Mouse (Mus musculus): ENCODE measurements at regions not wholly inside any gene's neighbourhood (a gene's known extent, or its start where the extent isn't known, plus 50 kb on each side); places are given as distances from the start of the nearest gene placed in this dataset.
"Not testable (repeated sequence)": the region's sequence is repeated elsewhere in the genome, so short reads cannot be mapped to it uniquely, and the experiment has no call there.

GRCm38 (mm10) chr8:35123196-35123621 is 642.4 kb upstream of the Gm19410 start:
- DNase-seq (ENCODE audit: low spot score in 2 of 2), result peak; percentile 68 to 74

DNA sequence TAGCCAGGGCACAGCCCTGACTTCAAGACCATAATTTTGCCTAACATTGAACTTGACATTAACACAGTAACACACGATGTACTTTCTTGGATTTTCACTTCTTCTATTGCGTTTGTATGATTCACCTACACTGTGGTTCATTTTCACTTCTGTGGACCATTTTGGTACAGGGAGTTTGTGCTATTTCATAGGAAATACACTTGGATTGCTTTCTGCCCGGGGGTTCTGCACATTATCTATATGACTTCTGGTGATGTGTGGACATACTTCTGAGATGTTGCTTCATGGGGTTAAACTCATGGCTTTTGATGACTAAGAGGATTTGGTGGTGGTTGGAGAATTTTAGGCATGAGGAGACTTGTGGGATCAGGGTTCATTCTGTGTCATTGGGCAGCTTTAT is 640.4 kb upstream of the Gm19410 start:
- no peak for DNase-seq (ENCODE audit: low spot score in 2 of 2)

DNA sequence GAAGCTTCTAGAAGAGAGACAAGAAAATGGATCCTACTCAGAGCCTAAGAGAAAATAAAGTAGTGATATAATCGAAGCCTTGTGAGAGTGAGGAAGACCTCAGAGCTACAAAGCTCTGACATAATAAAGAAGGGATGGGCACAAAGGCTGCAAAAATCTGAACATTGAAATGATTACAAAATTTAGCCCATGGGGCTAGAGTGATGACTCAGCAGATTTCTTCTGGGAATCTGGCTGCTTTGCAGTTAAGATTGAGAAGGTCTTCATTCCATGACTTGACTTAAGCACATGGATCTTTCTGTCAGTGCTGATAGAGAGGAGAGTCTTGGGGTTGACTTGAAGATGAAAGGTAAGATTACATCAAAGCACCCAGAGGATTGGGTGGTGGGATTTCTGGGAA is 633.3 kb upstream of the Gm19410 start:
- DNase-seq (ENCODE audit: low spot score in 2 of 2), result no peak

DNA sequence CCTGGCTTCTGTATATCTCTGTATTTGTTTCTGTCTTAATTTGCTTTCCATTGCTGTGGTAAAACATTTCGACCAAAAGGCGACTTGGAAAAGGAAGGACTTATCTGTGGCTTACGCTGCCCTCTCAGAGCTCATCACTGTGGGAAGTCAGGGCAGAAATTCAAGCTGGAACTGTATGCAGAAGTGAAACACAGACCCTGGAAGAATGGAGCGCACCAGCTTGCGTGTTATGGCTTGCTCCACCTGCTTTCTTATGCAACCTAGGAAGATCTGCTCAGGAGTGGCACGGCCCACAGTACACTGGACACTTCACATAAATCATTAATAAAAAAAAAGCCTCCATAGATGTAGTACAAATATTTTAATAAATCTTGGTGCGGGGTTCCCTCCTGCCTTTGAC is 630.0 kb upstream of the Gm19410 start:
- no peak for DNase-seq (ENCODE audit: low spot score in 2 of 2)

DNA sequence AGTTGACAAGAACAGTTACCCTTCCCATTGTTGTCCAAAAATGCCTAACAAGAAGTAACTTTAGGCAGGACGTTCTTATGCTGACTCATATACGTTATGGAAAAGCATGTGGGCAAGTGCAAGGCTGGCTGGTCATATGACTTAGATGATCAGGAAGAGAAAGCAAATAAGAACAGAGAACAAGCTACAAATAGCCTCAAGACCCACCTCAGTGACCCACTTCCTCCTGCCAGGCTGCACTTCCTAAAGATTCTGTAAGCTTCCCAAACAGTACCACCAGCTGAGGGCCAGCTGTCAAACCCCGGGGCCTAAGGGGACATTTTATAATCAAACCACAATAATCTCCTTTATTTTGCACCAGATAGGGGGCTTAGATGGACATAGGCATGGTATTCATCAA is 628.9 kb upstream of the Gm19410 start:
- no peak for DNase-seq (ENCODE audit: low spot score in 2 of 2)

DNA sequence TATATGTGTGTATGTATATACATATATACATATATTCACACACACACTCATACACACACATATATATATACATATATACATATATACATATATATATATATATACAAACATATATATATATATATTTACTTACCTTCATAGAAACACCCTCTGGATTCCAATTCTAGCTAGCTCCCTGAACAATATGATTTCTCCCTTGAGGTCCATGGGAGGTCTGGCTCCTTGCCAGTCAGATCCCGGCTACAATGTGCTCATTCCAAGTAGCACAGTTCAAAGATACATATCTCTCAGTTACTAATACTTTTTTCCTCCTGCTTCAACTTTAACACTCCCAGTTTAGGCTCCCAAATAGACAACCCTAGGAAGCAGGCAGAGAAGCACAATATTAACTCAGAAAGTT is 624.8 kb upstream of the Gm19410 start:
- DNase-seq (ENCODE audit: low spot score in 2 of 2), result no peak

DNA sequence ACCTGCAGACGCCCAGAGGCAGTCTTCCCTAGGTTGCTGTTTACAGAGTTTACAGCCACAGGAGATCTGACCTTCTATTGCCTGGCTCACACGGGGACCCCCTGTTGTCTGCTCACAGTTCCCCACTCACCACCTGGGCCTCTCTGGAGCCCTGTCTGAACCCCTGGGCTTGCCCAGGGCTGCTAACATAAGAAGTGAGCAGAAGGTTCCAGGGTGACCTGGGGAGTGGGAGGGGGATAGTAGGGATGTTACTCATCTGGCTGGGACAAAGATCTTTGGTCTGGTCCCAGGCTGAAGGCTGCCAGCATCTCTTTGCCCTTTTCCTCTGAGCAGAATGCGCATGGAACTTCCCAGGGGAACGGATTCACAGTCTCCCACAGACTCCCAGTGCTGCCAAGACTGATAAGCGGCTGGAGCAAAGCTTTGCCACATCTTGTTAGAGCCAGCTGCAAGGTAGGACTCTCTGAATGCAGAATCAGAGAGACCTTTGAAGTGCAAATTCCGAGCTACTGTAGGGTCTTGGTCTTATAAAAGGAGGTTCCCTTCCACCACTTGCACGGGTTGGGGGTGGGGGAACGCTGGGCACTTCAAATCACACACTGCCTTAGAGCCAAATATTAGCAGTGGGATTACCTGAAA is 622.5 kb upstream of the Gm19410 start:
- no peak for DNase-seq (ENCODE audit: low spot score in 2 of 2)

GRCm38 (mm10) chr8:35143684-35144083 is 621.9 kb upstream of the Gm19410 start:
- DNase-seq (ENCODE audit: low spot score in 2 of 2), result no peak

DNA sequence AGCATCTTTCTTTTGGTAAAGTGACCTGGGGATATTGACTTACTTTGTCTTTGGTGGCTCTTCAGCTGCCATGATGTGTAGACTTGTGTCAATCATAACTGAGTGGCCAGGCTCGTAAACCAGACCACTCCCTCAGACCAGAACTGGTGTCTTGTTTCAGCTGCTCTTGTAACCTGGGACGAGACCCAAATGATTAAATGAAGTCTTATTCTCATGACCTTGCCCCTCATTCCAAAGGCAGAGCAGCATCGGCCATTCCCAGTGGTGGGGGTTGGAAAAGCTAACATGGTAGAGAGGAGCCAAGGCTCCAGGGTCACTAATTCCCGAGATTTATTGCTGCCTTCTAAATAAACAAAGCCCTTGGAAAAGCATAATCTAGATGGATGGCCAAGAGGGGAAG is 621.2 kb upstream of the Gm19410 start:
- DNase-seq (ENCODE audit: low spot score in 2 of 2), result no peak

DNA sequence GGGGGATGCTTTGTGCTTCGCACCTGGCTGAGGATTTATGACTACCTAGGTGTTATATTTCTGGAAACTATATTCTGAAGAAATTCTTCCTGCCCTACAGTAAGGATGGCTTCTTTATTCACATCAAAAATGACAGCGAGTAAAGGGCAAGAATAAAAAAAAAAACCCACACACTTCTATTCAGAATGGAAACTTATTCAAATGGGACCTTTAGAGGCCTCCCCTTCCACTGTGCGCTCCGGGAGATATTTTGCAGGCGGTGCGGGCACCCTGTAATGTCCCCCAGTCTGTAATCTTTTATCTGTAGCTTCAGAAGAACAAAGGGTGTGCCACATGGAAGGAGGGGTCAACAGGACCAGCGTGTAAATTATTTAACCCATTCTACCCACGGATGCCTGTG is 618.1 kb upstream of the Gm19410 start:
- DNase-seq (ENCODE audit: low spot score in 2 of 2), result no peak

DNA sequence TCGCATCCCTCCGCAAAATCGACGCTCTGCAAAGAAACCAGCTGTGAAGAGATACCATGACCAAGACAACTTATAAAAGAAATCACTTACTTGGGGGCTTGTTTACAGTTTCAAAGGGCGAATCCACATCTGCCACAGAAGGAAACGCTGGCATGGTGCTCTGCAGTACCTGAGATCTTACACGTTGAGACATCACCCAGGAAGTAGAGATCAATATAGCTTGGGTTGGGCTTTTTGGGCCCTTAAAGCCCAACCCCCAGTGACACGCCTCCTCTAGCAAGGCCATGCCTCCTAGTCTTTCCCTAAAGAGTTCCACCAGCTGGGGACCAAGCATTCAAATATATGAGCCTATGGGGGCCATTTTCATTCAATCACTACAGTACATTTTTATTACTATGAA is 617.6 kb upstream of the Gm19410 start:
- no peak for DNase-seq (ENCODE audit: low spot score in 2 of 2)

- no peak for DNase-seq (ENCODE audit: low spot score in 2 of 2)
These were observed 613.0 kb upstream of the Gm19410 start for GRCm38 (mm10) chr8:35152585-35152984.

DNA sequence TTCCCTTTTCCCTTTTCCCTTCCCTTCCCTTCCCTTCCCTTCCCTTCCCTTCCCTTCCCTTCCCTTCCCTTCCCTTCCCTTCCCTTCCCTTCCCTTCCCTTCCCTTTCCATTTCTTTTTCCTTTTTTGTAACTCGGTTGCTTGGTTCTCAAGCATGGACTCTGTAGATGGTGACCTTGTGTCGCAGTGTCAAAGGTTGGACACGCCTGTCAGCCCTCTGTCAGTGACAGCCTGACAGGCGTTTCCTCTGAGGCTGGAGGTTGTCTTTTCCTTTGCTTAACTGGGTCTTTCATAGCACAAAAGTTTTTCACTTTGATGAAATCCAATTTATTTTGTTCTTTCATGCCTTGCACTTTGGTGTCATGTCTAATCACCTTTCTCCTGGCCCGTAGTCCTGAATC is 609.3 kb upstream of the Gm19410 start:
- DNase-seq (ENCODE audit: low spot score in 2 of 2), result no peak

DNA sequence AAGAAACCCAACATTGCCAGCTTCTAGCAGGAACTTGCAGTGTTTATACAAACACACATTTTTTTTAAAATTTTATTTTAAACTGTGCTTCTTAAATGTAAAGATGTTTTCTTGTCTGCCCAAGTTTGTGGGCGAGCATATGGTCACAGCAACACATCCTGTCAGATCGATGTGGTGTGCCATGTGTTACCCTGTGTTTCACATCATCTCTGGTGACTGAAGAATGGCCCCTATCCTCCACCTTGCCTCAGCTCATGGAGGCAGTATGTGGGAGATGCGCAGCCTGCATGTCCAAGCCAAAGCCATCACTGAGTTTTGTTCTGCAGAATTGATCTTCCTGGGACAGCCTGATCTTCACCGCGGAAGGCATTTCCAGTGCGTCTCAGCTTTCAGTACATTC is 607.9 kb upstream of the Gm19410 start:
- no peak for DNase-seq (ENCODE audit: low spot score in 2 of 2)

GRCm38 (mm10) chr8:35159329-35159728 is 606.3 kb upstream of the Gm19410 start:
- peak; percentile 25 to 43 for DNase-seq (ENCODE audit: low spot score in 2 of 2)

GRCm38 (mm10) chr8:35160230-35160629 is 605.4 kb upstream of the Gm19410 start:
- DNase-seq (ENCODE audit: low spot score in 2 of 2), result no peak

- not testable (repeated sequence) for DNase-seq (ENCODE audit: low spot score in 2 of 2)
These were observed 603.4 kb upstream of the Gm19410 start for GRCm38 (mm10) chr8:35162166-35162565.

DNA sequence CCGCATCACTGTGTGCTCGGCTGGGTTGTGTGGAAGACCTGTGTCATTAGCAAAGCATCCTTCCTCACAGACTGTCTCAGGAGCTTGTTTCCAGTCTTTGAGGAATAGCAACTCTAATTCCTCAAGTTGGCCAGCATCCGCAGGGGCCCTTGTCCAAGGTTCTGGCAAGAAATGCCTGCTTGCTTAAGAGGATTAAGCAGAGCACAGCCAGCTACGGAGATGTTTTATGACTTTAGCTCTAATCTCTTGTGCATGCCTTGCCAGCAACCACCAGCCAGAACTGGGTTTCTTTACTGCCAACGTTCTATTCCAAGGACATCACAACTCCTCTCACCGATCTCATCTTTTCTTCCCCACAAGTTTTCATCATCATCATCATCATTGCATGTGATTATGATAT is 599.0 kb upstream of the Gm19410 start:
- DNase-seq (ENCODE audit: low spot score in 2 of 2), result no peak

DNA sequence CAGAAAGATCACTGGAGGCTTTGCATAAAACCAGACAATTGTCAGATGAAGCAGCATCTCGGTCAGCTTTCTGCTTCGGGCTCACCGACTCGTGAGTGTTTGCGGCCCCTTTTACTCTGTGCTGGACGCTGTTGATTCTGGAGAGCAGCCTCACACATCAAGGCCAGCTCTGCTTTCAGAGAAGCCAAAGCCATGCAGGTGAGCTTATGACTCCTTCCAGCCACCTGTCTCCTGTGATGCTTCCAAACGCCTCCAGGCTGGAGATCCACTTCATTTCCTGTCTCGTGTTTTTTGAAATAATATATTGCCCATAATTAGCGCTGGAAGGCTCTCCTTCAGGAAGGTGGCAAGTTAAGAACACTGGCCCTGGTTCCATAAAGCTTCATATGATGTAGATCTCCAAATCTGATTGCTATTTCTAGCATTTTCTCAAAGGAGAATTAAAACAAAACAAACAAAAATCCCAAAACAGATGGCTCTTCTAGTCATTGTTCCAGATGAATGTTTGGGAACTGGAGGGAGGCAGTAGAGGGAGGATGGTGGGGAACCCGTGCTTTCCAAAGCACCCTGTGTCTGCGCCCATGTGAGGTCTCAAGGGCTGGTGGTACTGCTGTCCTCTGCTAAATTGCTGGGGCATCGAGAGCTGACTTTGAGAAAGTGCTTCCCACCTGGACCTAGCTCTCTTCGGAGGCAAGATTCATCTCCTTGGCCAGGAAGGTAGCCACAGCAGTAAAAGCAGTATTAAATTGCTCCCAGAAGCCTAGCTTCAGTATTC is 593.9 kb upstream of the Gm19410 start:
- DNase-seq (ENCODE audit: low spot score in 2 of 2), result no peak

GRCm38 (mm10) chr8:35177314-35177713 is 588.3 kb upstream of the Gm19410 start:
- no peak for DNase-seq (ENCODE audit: low spot score in 2 of 2)

DNA sequence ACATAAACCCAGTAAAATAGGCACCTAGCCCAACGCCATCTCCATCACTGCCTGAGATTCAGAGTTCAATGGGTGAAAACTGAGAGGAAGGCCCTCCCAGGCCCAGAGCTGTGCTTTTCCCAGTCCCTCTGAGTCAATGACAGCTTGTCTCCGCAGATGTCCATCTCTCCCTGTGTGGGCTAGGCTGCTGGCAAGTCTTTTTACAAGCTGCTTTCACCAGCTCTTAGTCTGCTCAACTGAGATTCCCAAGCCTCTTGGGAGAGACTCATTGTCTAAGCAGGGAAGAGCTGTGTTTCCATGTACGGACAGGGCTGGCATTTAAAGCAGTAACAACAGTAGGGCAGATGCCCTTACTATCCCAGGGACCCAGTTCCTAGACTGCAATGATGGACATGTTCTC is 585.5 kb upstream of the Gm19410 start:
- DNase-seq (ENCODE audit: low spot score in 2 of 2), result no peak

DNA sequence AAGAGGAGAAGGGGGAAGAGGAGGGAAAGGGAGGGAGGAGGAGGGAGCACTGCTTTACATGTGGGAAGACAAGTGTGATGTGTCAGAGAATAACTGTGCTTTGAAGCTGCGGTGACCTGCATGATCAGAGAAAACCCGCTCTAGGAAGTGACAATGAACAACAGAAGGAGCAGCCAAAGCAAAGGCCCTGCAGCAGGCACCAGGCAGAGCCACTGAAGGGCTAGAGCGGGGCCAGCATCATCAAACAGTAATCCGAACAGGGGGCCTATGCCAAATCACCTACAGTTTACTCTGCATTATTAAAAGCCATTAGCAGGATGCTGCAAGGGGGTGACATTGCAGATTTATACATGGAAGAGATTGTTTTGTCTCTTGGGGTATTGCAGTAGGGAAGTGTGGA is 583.4 kb upstream of the Gm19410 start:
- DNase-seq (ENCODE audit: low spot score in 2 of 2), result no peak

DNA sequence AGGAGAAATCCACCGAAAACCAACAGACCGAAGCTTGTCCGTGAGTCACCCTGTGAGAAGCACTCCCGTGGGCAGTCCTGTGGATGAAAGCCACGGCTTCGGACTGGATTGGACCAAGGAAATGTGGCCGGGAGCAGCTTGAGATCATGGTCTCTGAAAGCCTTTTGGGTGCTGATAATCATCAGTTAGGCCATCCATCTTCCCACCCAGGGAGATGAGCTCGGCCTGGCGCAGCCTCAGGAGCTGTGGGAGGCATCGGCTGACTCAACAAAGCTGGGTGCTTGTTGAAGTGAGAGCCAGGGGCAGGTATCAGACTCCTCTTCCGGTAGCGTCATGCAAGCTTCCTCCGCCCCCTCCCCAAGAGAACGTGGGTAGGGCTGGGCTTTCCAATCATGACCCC is 582.2 kb upstream of the Gm19410 start:
- DNase-seq (ENCODE audit: low spot score in 2 of 2), result no peak

GRCm38 (mm10) chr8:35185165-35185564 is 580.4 kb upstream of the Gm19410 start:
- no peak for DNase-seq (ENCODE audit: low spot score in 2 of 2)
